Mouse (Mus musculus): ENCODE measurements at regions not wholly inside any gene's neighbourhood (a gene's known extent, or its start where the extent isn't known, plus 50 kb on each side); places are given as distances from the start of the nearest gene placed in this dataset.

GRCm38 (mm10) chr9:35350046-35350552 lies 70.8 kb upstream of the Cdon start:
- H3K36me3 ChIP-seq (ENCODE audit: control insufficient read depth, insufficient read depth, low read length, poor library complexity, severe bottlenecking) = no peaks in the 10 kb centered on the region
- H3K4me1 ChIP-seq (ENCODE audit: control insufficient read depth in 2 of 2, insufficient read depth in 2 of 2, low read length in 2 of 2, poor library complexity in 1 of 2) = no peaks in the 10 kb centered on the region
- no peak overlapping the region for H3K27ac ChIP-seq (ENCODE audit: insufficient read depth, low read depth, low read length, poor library complexity, severe bottlenecking)
- in situ Hi-C loops (cut with MboI; ENCODE audit: low sequenced_read_pairs in 2 of 2, unreplicated experiment in 2 of 2) = no loop called here
- no peak overlapping the region for H3K4me3 ChIP-seq (ENCODE audit: insufficient read depth in 1 of 2, low read depth in 1 of 2, low read length in 2 of 2, poor library complexity in 1 of 2, severe bottlenecking in 1 of 2)
- DNase-seq (ENCODE audit: low read depth, low spot score) = no peak
- no peak for TF ChIP-seq HCFC1 (IDR thresholded peaks at IDR 0.05; ENCODE audit: borderline replicate concordance, insufficient read depth, low read length)
- no peak for TF ChIP-seq MAFK (IDR thresholded peaks at IDR 0.05; ENCODE audit: insufficient read depth, low read depth, low read length)
- no peak for TF ChIP-seq ZNF384 (IDR thresholded peaks at IDR 0.05; ENCODE audit: low read depth, low read length)
- no peak for TF ChIP-seq ZC3H11A (IDR thresholded peaks at IDR 0.05; ENCODE audit: borderline replicate concordance, low read depth, low read length)
- TF ChIP-seq CHD2 (IDR thresholded peaks at IDR 0.05; ENCODE audit: low read depth, low read length) = no peak
- no peaks in the 10 kb centered on the region for H3K9me3 ChIP-seq (ENCODE audit: control insufficient read depth, insufficient read depth, low read depth, low read length)
- no peak overlapping the region for H3K9ac ChIP-seq (ENCODE audit: insufficient read depth, low read depth, low read length, poor library complexity, severe bottlenecking)

DNA sequence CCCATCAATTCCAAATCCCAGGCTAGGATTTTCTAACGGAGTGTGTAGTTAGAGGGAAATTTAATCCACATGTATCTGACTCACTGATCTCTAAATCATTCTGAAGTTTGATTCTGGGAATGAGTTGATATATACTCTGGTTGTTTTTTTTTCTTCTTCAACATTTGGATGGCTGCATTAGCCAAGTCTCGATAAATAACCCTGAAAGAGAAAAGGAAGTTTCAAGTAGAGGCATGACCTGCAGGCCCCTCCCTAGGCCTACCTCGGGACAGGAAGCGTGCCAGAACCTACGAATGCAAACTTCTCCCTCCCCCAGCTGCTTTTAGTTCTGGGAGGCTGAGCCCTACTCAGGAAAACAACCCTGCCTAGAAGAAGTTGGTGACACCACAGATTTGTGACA lies 69.4 kb upstream of the Cdon start:
- in situ Hi-C loops (cut with MboI; ENCODE audit: low sequenced_read_pairs in 2 of 2, unreplicated experiment in 2 of 2) = no loop called here
- no peak for DNase-seq (ENCODE audit: low read depth, low spot score)
- no peaks in the 10 kb centered on the region for H3K4me1 ChIP-seq (ENCODE audit: control insufficient read depth in 2 of 2, insufficient read depth in 2 of 2, low read length in 2 of 2, poor library complexity in 1 of 2)
- no peak overlapping the region for H3K27ac ChIP-seq (ENCODE audit: insufficient read depth, low read depth, low read length, poor library complexity, severe bottlenecking)
- H3K4me3 ChIP-seq (ENCODE audit: insufficient read depth in 1 of 2, low read depth in 1 of 2, low read length in 2 of 2, poor library complexity in 1 of 2, severe bottlenecking in 1 of 2) = no peak overlapping the region
- TF ChIP-seq ZC3H11A (IDR thresholded peaks at IDR 0.05; ENCODE audit: borderline replicate concordance, low read depth, low read length) = no peak
- no peak for TF ChIP-seq MAFK (IDR thresholded peaks at IDR 0.05; ENCODE audit: insufficient read depth, low read depth, low read length)
- TF ChIP-seq CHD2 (IDR thresholded peaks at IDR 0.05; ENCODE audit: low read depth, low read length) = no peak
- TF ChIP-seq ZNF384 (IDR thresholded peaks at IDR 0.05; ENCODE audit: low read depth, low read length) = no peak
- TF ChIP-seq HCFC1 (IDR thresholded peaks at IDR 0.05; ENCODE audit: borderline replicate concordance, insufficient read depth, low read length) = no peak
- no peaks in the 10 kb centered on the region for H3K9me3 ChIP-seq (ENCODE audit: control insufficient read depth, insufficient read depth, low read depth, low read length)
- no peak overlapping the region for H3K9ac ChIP-seq (ENCODE audit: insufficient read depth, low read depth, low read length, poor library complexity, severe bottlenecking)
- no peaks in the 10 kb centered on the region for H3K36me3 ChIP-seq (ENCODE audit: control insufficient read depth, insufficient read depth, low read length, poor library complexity, severe bottlenecking)

- in situ Hi-C loops (cut with MboI; ENCODE audit: low sequenced_read_pairs in 2 of 2, unreplicated experiment in 2 of 2) = no loop called here
- no peak overlapping the region for H3K4me3 ChIP-seq (ENCODE audit: insufficient read depth in 1 of 2, low read depth in 1 of 2, low read length in 2 of 2, poor library complexity in 1 of 2, severe bottlenecking in 1 of 2)
Measured at GRCm38 (mm10) chr9:35354652-35355130, 66.2 kb upstream of the Cdon start.

DNA sequence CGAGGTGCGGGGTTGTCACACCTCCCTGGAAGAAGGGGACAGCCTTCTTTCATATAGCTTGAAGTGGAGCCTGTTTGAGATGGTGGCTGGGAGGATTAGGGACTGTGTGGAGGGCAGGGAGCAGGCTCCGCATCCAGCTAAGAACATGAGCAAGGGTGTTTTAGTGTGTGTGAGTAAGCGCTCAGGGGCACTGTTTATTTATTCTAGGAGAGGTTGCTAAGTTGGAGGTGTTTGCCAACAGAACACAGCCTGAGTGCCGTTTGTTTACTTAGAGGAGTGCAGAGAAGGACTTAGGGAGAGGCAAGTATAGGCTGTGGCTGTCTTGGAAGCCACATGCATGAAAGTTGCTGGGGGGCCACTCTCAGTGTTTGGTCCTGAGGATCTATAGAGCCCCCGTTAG lies 61.2 kb upstream of the Cdon start:
- no peak for DNase-seq (ENCODE audit: low read depth, low spot score)
- H3K27ac ChIP-seq (ENCODE audit: insufficient read depth, low read depth, low read length, poor library complexity, severe bottlenecking) = no peak overlapping the region

More at GRCm38 (mm10) chr9:35354652-35355130, 66.2 kb upstream of the Cdon start:
- Histone ChIP-seq H3K27ac (ENCODE audit: insufficient read depth, low read depth, low read length, poor library complexity, severe bottlenecking) (no peak overlapping the region), H3K9ac (ENCODE audit: insufficient read depth, low read depth, low read length, poor library complexity, severe bottlenecking) (no peak overlapping the region), H3K9me3 (ENCODE audit: control insufficient read depth, insufficient read depth, low read depth, low read length) (no peaks in the 10 kb centered on the region), H3K36me3 (ENCODE audit: control insufficient read depth, insufficient read depth, low read length, poor library complexity, severe bottlenecking) (no peaks in the 10 kb centered on the region), H3K4me1 (ENCODE audit: control insufficient read depth in 2 of 2, insufficient read depth in 2 of 2, low read length in 2 of 2, poor library complexity in 1 of 2) (no peaks in the 10 kb centered on the region)
- TF ChIP-seq ZNF384 (IDR thresholded peaks at IDR 0.05; ENCODE audit: low read depth, low read length) = no peak
- no peak for TF ChIP-seq HCFC1 (IDR thresholded peaks at IDR 0.05; ENCODE audit: borderline replicate concordance, insufficient read depth, low read length)
- no peak for TF ChIP-seq MAFK (IDR thresholded peaks at IDR 0.05; ENCODE audit: insufficient read depth, low read depth, low read length)
- TF ChIP-seq ZC3H11A (IDR thresholded peaks at IDR 0.05; ENCODE audit: borderline replicate concordance, low read depth, low read length) = no peak
- TF ChIP-seq CHD2 (IDR thresholded peaks at IDR 0.05; ENCODE audit: low read depth, low read length) = no peak
- DNase-seq (ENCODE audit: low read depth, low spot score) = no peak

More for the DNA sequence above, 61.2 kb upstream of the Cdon start:
- H3K36me3 ChIP-seq (ENCODE audit: control insufficient read depth, insufficient read depth, low read length, poor library complexity, severe bottlenecking) = no peaks in the 10 kb centered on the region
- in situ Hi-C loops (cut with MboI; ENCODE audit: low sequenced_read_pairs in 2 of 2, unreplicated experiment in 2 of 2) = no loop called here
- TF ChIP-seq ZNF384 (IDR thresholded peaks at IDR 0.05; ENCODE audit: low read depth, low read length) (no peak), ZC3H11A (IDR thresholded peaks at IDR 0.05; ENCODE audit: borderline replicate concordance, low read depth, low read length) (no peak), MAFK (IDR thresholded peaks at IDR 0.05; ENCODE audit: insufficient read depth, low read depth, low read length) (no peak), HCFC1 (IDR thresholded peaks at IDR 0.05; ENCODE audit: borderline replicate concordance, insufficient read depth, low read length) (no peak), CHD2 (IDR thresholded peaks at IDR 0.05; ENCODE audit: low read depth, low read length) (no peak)
- H3K9me3 ChIP-seq (ENCODE audit: control insufficient read depth, insufficient read depth, low read depth, low read length) = no peaks in the 10 kb centered on the region
- H3K4me1 ChIP-seq (ENCODE audit: control insufficient read depth in 2 of 2, insufficient read depth in 2 of 2, low read length in 2 of 2, poor library complexity in 1 of 2) = no peaks in the 10 kb centered on the region
- H3K4me3 ChIP-seq (ENCODE audit: insufficient read depth in 1 of 2, low read depth in 1 of 2, low read length in 2 of 2, poor library complexity in 1 of 2, severe bottlenecking in 1 of 2) = no peak overlapping the region
- no peak overlapping the region for H3K9ac ChIP-seq (ENCODE audit: insufficient read depth, low read depth, low read length, poor library complexity, severe bottlenecking)

All from ES-E14 (cell line).